Mouse (Mus musculus) MEL (cell line): ENCODE data around the gene Zc3hav1. TPM values are rescaled to one million over a fixed set of nuclear protein-coding genes. Genes with fewer than 3 reads are reported as not detected.

ENCODE experiments used
- DNase-seq: peaks from one replicate; pipeline ENCODE4 v3.0.0; 2011; ENCODE audit warnings: low read depth, low spot score
- H3K27ac ChIP-seq: 2 replicates; pipeline ENCODE4 v1.5.1; 2012; ENCODE audit warnings: low read depth, mild to moderate bottlenecking, control low read depth, low read length, moderate library complexity; ENCODE audit not compliant: control insufficient read depth
- H3K27me3 ChIP-seq, 2 experiments: fragments of 150-350 bp in 1 of 2; sonication (generic) in 1 of 2; 2 replicates each; pipeline ENCODE4 v1.6.1; 2012; ENCODE audit warnings: low read length in 2 of 2, mild to moderate bottlenecking in 2 of 2, improper control_type of control experiment in 1 of 2, moderate library complexity in 1 of 2; ENCODE audit not compliant: insufficient read depth in 2 of 2, control insufficient read depth in 1 of 2
- H3K36me3 ChIP-seq, 2 experiments: 2 replicates each; pipeline ENCODE4 v1.6.1; 2012 to 2014; ENCODE audit warnings: low read length in 2 of 2, improper control_type of control experiment in 1 of 2, inconsistent platforms in 1 of 2, mild to moderate bottlenecking in 1 of 2; ENCODE audit not compliant: insufficient read depth in 2 of 2, control insufficient read depth in 1 of 2
- H3K4me1 ChIP-seq, 2 experiments: fragments of 150-350 bp in 1 of 2; sonication (generic) in 1 of 2; 2 replicates each; pipeline ENCODE4 v1.6.1; 2012; ENCODE audit warnings: low read length in 2 of 2, improper control_type of control experiment in 1 of 2, mild to moderate bottlenecking in 1 of 2; ENCODE audit not compliant: insufficient read depth in 2 of 2, control insufficient read depth in 1 of 2
- H3K4me3 ChIP-seq, 2 experiments: fragments of 150-350 bp in 1 of 2; sonication (generic) in 1 of 2; 2 replicates each; pipeline ENCODE4 v1.5.1; 2012; ENCODE audit warnings: low read depth in 2 of 2, low read length in 2 of 2, mild to moderate bottlenecking in 2 of 2, moderate library complexity in 2 of 2, control low read depth in 1 of 2, improper control_type of control experiment in 1 of 2; ENCODE audit not compliant: control insufficient read depth in 1 of 2, insufficient read depth in 1 of 2
- H3K79me2 ChIP-seq: 2 replicates; pipeline ENCODE4 v1.6.1; 2012; ENCODE audit warnings: mild to moderate bottlenecking, low read length, moderate library complexity; ENCODE audit not compliant: control insufficient read depth, poor library complexity, insufficient read depth
- H3K9ac ChIP-seq: 2 replicates; pipeline ENCODE4 v1.6.1; 2012; ENCODE audit warnings: low read depth, mild to moderate bottlenecking, control low read depth, low read length, moderate library complexity; ENCODE audit not compliant: control insufficient read depth, poor library complexity, severe bottlenecking
- H3K9me3 ChIP-seq: fragments of 150-350 bp; sonication (generic); replicated peaks from 2 replicates; pipeline ENCODE4 v1.6.1; 2012; ENCODE audit warnings: mild to moderate bottlenecking, low read length, improper control_type of control experiment, moderate library complexity; ENCODE audit not compliant: insufficient read depth
- BHLHE40 ChIP-seq: IDR thresholded peaks from 2 replicates; pipeline ENCODE4 v1.6.1; 2012; ENCODE audit warnings: low read depth, mild to moderate bottlenecking, inconsistent platforms, low read length, improper control_type of control experiment, borderline replicate concordance
- CHD1 ChIP-seq: IDR thresholded peaks from 2 replicates; pipeline ENCODE4 v1.6.1; 2012; ENCODE audit warnings: low read depth, mild to moderate bottlenecking, inconsistent platforms, low read length, improper control_type of control experiment
- CHD2 ChIP-seq: IDR thresholded peaks from 2 replicates; pipeline ENCODE4 v1.6.1; 2011; ENCODE audit warnings: low read length, improper control_type of control experiment
- CTCF ChIP-seq, 3 experiments: IDR thresholded peaks in 2 of 3; conservative IDR thresholded peaks in 1 of 3; 2 replicates each; pipeline ENCODE4 v1.5.1; 2011 to 2012; ENCODE audit warnings: low read length in 3 of 3, low read depth in 2 of 3, mild to moderate bottlenecking in 2 of 3, improper control_type of control experiment in 1 of 3, inconsistent platforms in 1 of 3, mixed read lengths in 1 of 3, moderate library complexity in 1 of 3; ENCODE audit not compliant: control insufficient read depth in 1 of 3, insufficient read depth in 1 of 3, poor library complexity in 1 of 3, severe bottlenecking in 1 of 3
- E2F4 ChIP-seq: IDR thresholded peaks from 2 replicates; pipeline ENCODE4 v1.6.1; 2011; ENCODE audit warnings: low read depth, low read length, improper control_type of control experiment, borderline replicate concordance
- ELF1 ChIP-seq: IDR thresholded peaks from 2 replicates; pipeline ENCODE4 v1.6.1; 2014; ENCODE audit warnings: low read depth, mild to moderate bottlenecking, inconsistent platforms, low read length, improper control_type of control experiment, moderate library complexity
- EP300 ChIP-seq, 2 experiments: IDR thresholded peaks; 2 replicates each; pipeline ENCODE4 v1.6.1; 2011; ENCODE audit warnings: improper control_type of control experiment in 2 of 2, low read length in 2 of 2, low read depth in 1 of 2, mild to moderate bottlenecking in 1 of 2
- ETS1 ChIP-seq: IDR thresholded peaks from 2 replicates; pipeline ENCODE4 v1.6.1; 2012; ENCODE audit warnings: low read depth, mild to moderate bottlenecking, inconsistent platforms, low read length, improper control_type of control experiment, moderate library complexity
- GABPA ChIP-seq: IDR thresholded peaks from 2 replicates; pipeline ENCODE4 v1.6.1; 2012; ENCODE audit warnings: low read depth, mild to moderate bottlenecking, inconsistent platforms, low read length, improper control_type of control experiment, moderate library complexity
- GATA1 ChIP-seq: IDR thresholded peaks from 2 replicates; pipeline ENCODE4 v1.6.1; 2011; ENCODE audit warnings: low read depth, low read length, improper control_type of control experiment
- HCFC1 ChIP-seq: IDR thresholded peaks from 2 replicates; pipeline ENCODE4 v1.6.1; 2012; ENCODE audit warnings: low read depth, mild to moderate bottlenecking, inconsistent platforms, low read length, improper control_type of control experiment, moderate library complexity
- JUND ChIP-seq: IDR thresholded peaks from 2 replicates; pipeline ENCODE4 v1.6.1; 2011; ENCODE audit warnings: low read depth, mild to moderate bottlenecking, improper control_type of control experiment, low read length
- KAT2A ChIP-seq: conservative IDR thresholded peaks from 2 replicates; pipeline ENCODE4 v1.6.1; 2012; ENCODE audit warnings: low read depth, low read length, improper control_type of control experiment, inconsistent platforms
- MAX ChIP-seq: IDR thresholded peaks from 2 replicates; pipeline ENCODE4 v1.6.1; 2011; ENCODE audit warnings: low read length, improper control_type of control experiment
- MAZ ChIP-seq: IDR thresholded peaks from 2 replicates; pipeline ENCODE4 v1.6.1; 2012; ENCODE audit warnings: low read depth, mild to moderate bottlenecking, inconsistent platforms, low read length, improper control_type of control experiment
- MEF2A ChIP-seq: IDR thresholded peaks from 2 replicates; pipeline ENCODE4 v1.6.1; 2014; ENCODE audit warnings: low read depth, mild to moderate bottlenecking, inconsistent platforms, low read length, improper control_type of control experiment; ENCODE audit not compliant: poor library complexity, insufficient replicate concordance, severe bottlenecking; ENCODE audit errors: extremely low read depth
- MXI1 ChIP-seq: IDR thresholded peaks from 2 replicates; pipeline ENCODE4 v1.6.1; 2011; ENCODE audit warnings: mild to moderate bottlenecking, low read depth, low read length, improper control_type of control experiment
- MYB ChIP-seq: IDR thresholded peaks from 2 replicates; pipeline ENCODE4 v1.6.1; 2011; ENCODE audit warnings: mild to moderate bottlenecking, low read depth, low read length, improper control_type of control experiment
- MYC ChIP-seq: IDR thresholded peaks from 2 replicates; pipeline ENCODE4 v1.6.1; 2011; ENCODE audit warnings: low read depth, mild to moderate bottlenecking, low read length, improper control_type of control experiment, moderate library complexity
- NELFE ChIP-seq: IDR thresholded peaks from 2 replicates; pipeline ENCODE4 v1.6.1; 2011; ENCODE audit warnings: low read depth, low read length, improper control_type of control experiment
- NRF1 ChIP-seq: IDR thresholded peaks from 2 replicates; pipeline ENCODE4 v1.6.1; 2014; ENCODE audit warnings: low read depth, mild to moderate bottlenecking, inconsistent platforms, low read length, improper control_type of control experiment, moderate library complexity; ENCODE audit not compliant: poor library complexity, insufficient read depth, severe bottlenecking
- POLR2A ChIP-seq, 2 experiments: IDR thresholded peaks; 2 replicates each; pipeline ENCODE4 v1.6.1; 2011 to 2012; ENCODE audit warnings: low read length in 2 of 2, mild to moderate bottlenecking in 2 of 2, control low read depth in 1 of 2, improper control_type of control experiment in 1 of 2, low read depth in 1 of 2, moderate library complexity in 1 of 2; ENCODE audit not compliant: control insufficient read depth in 1 of 2, insufficient read depth in 1 of 2, poor library complexity in 1 of 2
- POLR2AphosphoS2 ChIP-seq: IDR thresholded peaks from 2 replicates; pipeline ENCODE4 v1.6.1; 2011; ENCODE audit warnings: low read length, improper control_type of control experiment
- POLR2AphosphoS5 ChIP-seq: IDR thresholded peaks from 2 replicates; pipeline ENCODE4 v1.6.1; 2012; ENCODE audit warnings: low read depth, borderline replicate concordance, mild to moderate bottlenecking, inconsistent platforms, low read length, moderate library complexity, mixed read lengths
- RAD21 ChIP-seq: IDR thresholded peaks from 2 replicates; pipeline ENCODE4 v1.6.1; 2011; ENCODE audit warnings: mild to moderate bottlenecking, low read depth, low read length, improper control_type of control experiment
- RCOR1 ChIP-seq: IDR thresholded peaks from 2 replicates; pipeline ENCODE4 v1.6.1; 2012; ENCODE audit warnings: low read depth, mild to moderate bottlenecking, inconsistent platforms, low read length, improper control_type of control experiment
- SIN3A ChIP-seq: IDR thresholded peaks from 2 replicates; pipeline ENCODE4 v1.6.1; 2012; ENCODE audit warnings: low read length, improper control_type of control experiment, inconsistent platforms
- SMC3 ChIP-seq: IDR thresholded peaks from 2 replicates; pipeline ENCODE4 v1.6.1; 2011; ENCODE audit warnings: low read depth, low read length, improper control_type of control experiment
- TAL1 ChIP-seq: IDR thresholded peaks from 2 replicates; pipeline ENCODE4 v1.6.1; 2012; ENCODE audit warnings: mild to moderate bottlenecking, inconsistent platforms, low read length, moderate library complexity, mixed read lengths
- TCF12 ChIP-seq: IDR thresholded peaks from 2 replicates; pipeline ENCODE4 v1.6.1; 2014; ENCODE audit warnings: low read depth, mild to moderate bottlenecking, inconsistent platforms, low read length, improper control_type of control experiment, moderate library complexity
- UBTF ChIP-seq: IDR thresholded peaks from 2 replicates; pipeline ENCODE4 v1.6.1; 2012; ENCODE audit warnings: low read depth, mild to moderate bottlenecking, inconsistent platforms, low read length, improper control_type of control experiment, moderate library complexity, borderline replicate concordance; ENCODE audit not compliant: insufficient read depth
- USF1 ChIP-seq: IDR thresholded peaks from 2 replicates; pipeline ENCODE4 v1.6.1; 2014; ENCODE audit warnings: low read depth, mild to moderate bottlenecking, inconsistent platforms, low read length, improper control_type of control experiment, moderate library complexity
- USF2 ChIP-seq, 2 experiments: IDR thresholded peaks; 2 replicates each; pipeline ENCODE4 v1.6.1; 2011 to 2012; ENCODE audit warnings: improper control_type of control experiment in 2 of 2, low read length in 2 of 2, borderline replicate concordance in 1 of 2, inconsistent platforms in 1 of 2, low read depth in 1 of 2, mild to moderate bottlenecking in 1 of 2; ENCODE audit not compliant: insufficient read depth in 1 of 2
- ZC3H11A ChIP-seq: IDR thresholded peaks from 2 replicates; pipeline ENCODE4 v1.6.1; 2012; ENCODE audit warnings: low read depth, mild to moderate bottlenecking, inconsistent platforms, low read length, improper control_type of control experiment
- ZKSCAN1 ChIP-seq: IDR thresholded peaks from 2 replicates; pipeline ENCODE4 v1.6.1; 2012; ENCODE audit warnings: low read depth, mild to moderate bottlenecking, inconsistent platforms, low read length, improper control_type of control experiment, moderate library complexity
- ZMIZ1 ChIP-seq: IDR thresholded peaks from 2 replicates; pipeline ENCODE4 v1.6.1; 2012; ENCODE audit warnings: low read depth, mild to moderate bottlenecking, inconsistent platforms, low read length, improper control_type of control experiment, moderate library complexity
- ZNF384 ChIP-seq: IDR thresholded peaks from 2 replicates; pipeline ENCODE4 v1.6.1; 2012; ENCODE audit warnings: low read depth, mild to moderate bottlenecking, inconsistent platforms, low read length, improper control_type of control experiment
- polyA plus RNA-seq, 2 experiments: library from polyadenylated mRNA; stranded (reverse) in 1 of 2; unstranded in 1 of 2; fragments of >175 nt in 1 of 2; fragments of >200 nt in 1 of 2; gene quantifications; 2 replicates each; pipeline versions ENCODE4 v1.2.1 to v1.2.4; 2012; ENCODE audit warnings: low replicate concordance in 2 of 2, low read depth in 1 of 2; ENCODE audit not compliant: insufficient read length in 2 of 2, insufficient read depth in 1 of 2, missing spikeins in 1 of 2
- total RNA-seq: library from RNA; depleted of rRNA; stranded (reverse); fragments of 300-350 nt; gene quantifications from 2 replicates; pipeline ENCODE4 v1.2.3, GENCODE M21; 2012

Gene Zc3hav1
- total and polyA plus RNA-seq, 3 experiments, result 66.6 to 71.0 (median 68.3) TPM

GRCm38 (mm10) chr6:38351930-38352329 lies 2.5 kb downstream of the Zc3hav1 start:
- H3K4me1 ChIP-seq, result peaks cover 0 to 26% of the 10 kb centered on the region in 2 experiments; a peak in 3 of 4 replicates
- H3K36me3 ChIP-seq, result peaks cover 12 to 32% of the 10 kb centered on the region in 2 experiments
- DNase-seq, result peak; percentile 88
- H3K27me3 ChIP-seq, result no peaks in the 10 kb centered on the region
- H3K9me3 ChIP-seq, result no peaks in the 10 kb centered on the region
- H3K9ac ChIP-seq, result peak overlapping the region; percentile 90
- H3K4me3 ChIP-seq, result peak overlapping the region; percentile 93 to 97
- peak overlapping the region; percentile 92 for H3K27ac ChIP-seq
- H3K79me2 ChIP-seq, result peaks cover 62% of the 10 kb centered on the region
- no peak for TF ChIP-seq USF1
- TF ChIP-seq EP300 (IDR thresholded peaks at IDR 0.05; ENCODE audit: low read depth in 1 of 2, low read length in 2 of 2), result peak; percentile 51 to 78
- peak; percentile 45; the same call in 1 of the 2 replicates for TF ChIP-seq KAT2A
- TF ChIP-seq SMC3, result no peak
- peak; percentile 73; the same call in 1 of the 2 replicates for TF ChIP-seq ETS1
- TF ChIP-seq ZMIZ1, result 0 out of 2 replicates have a peak, but pooled peaks have one; percentile 5
- peak; percentile 85 for TF ChIP-seq ELF1
- TF ChIP-seq GABPA, result no peak
- TF ChIP-seq BHLHE40, result no peak
- TF ChIP-seq CHD1, result no peak
- TF ChIP-seq RCOR1, result peak; percentile 71
- TF ChIP-seq USF2 (IDR thresholded peaks at IDR 0.05; ENCODE audit: borderline replicate concordance in 1 of 2, insufficient read depth in 1 of 2, low read depth in 1 of 2, low read length in 2 of 2), result no peak
- TF ChIP-seq TCF12, result peak; percentile 43; the same call in 1 of the 2 replicates
- TF ChIP-seq RAD21, result no peak
- peak; percentile 57 for TF ChIP-seq GATA1
- TF ChIP-seq NRF1, result no peak
- no peak for TF ChIP-seq ZC3H11A
- peak; percentile 78 for TF ChIP-seq MYC
- no peak for TF ChIP-seq E2F4
- no peak for TF ChIP-seq CHD2
- TF ChIP-seq MAZ, result no peak
- no peak for TF ChIP-seq TAL1
- no peak for TF ChIP-seq CTCF (IDR thresholded peaks at IDR 0.05 in 2 of 3, conservative IDR thresholded peaks at IDR 0.05 in 1 of 3; ENCODE audit: control insufficient read depth in 1 of 3, insufficient read depth in 1 of 3, low read depth in 2 of 3, low read length in 3 of 3, poor library complexity in 1 of 3, severe bottlenecking in 1 of 3)
- no peak for TF ChIP-seq MXI1
- no peak; the same call in 1 of the 2 replicates for TF ChIP-seq NELFE
- TF ChIP-seq POLR2AphosphoS2, result no peak
- TF ChIP-seq UBTF, result no peak
- TF ChIP-seq MAX, result no peak; the same call in 1 of the 2 replicates
- TF ChIP-seq MEF2A, result no peak
- no peak for TF ChIP-seq POLR2AphosphoS5
- TF ChIP-seq SIN3A, result peak; percentile 78
- TF ChIP-seq JUND, result 0 out of 2 replicates have a peak, but pooled peaks have one; percentile 10
- no peak for TF ChIP-seq ZKSCAN1
- peak; percentile 81 for TF ChIP-seq ZNF384
- TF ChIP-seq POLR2A (IDR thresholded peaks at IDR 0.05; ENCODE audit: control insufficient read depth in 1 of 2, insufficient read depth in 1 of 2, low read depth in 1 of 2, low read length in 2 of 2, poor library complexity in 1 of 2), result no peak
- TF ChIP-seq MYB, result no peak
- TF ChIP-seq HCFC1, result peak; percentile 71; the same call in 1 of the 2 replicates
